Mouse (Mus musculus) cerebellum, postnatal 36 days (tissue): ENCODE results near the gene 0610010F05Rik.
"Not testable (repeated sequence)": the region's sequence is repeated elsewhere in the genome, so short reads cannot be mapped to it uniquely, and the experiment has no call there.

Experiments used
- DNase-seq, 2 experiments: peaks; one replicate each; pipeline ENCODE4 v3.0.0; 2021 to 2022; ENCODE audit warnings: mixed read lengths in 2 of 2

0610010F05Rik gene

DNA sequence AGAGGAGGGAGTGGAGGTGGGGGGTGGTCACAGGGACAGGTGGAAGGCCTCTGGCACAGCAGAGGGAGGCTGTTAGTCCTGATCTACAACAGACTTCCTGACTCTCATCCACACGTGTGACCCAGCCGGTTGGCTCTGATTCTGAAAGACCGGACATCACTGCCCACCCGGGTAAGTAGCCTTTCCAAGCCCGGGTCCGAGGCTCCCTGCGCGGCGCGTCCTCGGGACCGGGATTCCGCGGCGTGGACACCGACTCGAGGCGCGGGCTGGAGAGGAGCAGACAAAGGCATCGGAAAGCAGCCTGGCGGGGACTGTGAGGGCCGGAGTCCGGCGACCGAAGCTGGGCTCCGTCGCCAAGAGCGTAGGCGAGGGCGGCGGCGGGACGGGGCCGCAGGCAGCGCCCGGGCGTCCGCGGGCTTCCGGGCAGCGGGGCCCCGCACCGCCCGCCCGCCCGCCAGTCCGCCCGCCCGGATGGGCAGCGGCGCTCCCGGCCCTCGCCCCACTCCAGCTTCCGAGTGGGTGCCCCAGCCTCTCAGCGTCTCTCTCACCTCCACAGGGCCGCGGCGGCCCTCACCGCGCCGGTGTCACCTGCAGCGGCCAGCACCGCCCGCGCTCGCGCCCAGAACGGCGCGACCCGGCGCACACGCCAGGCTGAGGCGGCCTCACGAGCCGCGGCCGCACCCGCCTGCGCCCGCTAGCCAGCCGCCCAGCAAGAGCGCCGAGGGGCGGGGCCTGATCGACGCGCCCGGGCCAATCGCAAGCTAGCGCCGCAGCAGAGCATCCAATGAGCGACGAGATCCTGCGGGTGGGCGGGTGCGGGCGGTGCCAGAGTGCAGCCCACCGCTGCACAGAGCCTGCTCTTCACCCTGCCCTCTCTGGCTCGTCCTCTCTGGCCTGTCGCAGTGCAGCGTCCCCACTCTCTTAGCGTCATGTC lies at the start of gene 0610010F05Rik:
Gene 0610010F05Rik, minus strand, starts transcription at position 695 of the 934 bp plus-strand sequence.
- DNase-seq = peak; percentile 80 to 89

DNA sequence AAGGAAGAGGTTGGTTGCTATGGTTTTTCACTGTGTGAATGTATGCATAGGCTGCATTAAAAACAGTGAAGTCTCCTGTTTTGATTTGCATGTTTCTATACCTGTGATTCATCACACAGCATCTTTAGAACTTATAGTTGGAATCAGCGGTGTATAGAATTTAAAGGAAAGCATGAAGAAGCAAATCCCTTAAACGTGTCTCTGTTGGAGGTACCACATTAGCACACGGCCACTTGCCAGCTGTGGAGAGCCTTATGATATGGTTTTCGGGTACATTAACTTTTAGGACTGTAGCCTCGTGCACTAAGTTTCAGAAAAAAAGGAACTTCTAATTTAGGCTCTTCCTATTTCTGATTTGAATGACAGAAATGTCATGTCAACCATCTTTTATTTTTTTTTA lies 49.1 kb upstream of the 0610010F05Rik start:
- no peak for DNase-seq

DNA sequence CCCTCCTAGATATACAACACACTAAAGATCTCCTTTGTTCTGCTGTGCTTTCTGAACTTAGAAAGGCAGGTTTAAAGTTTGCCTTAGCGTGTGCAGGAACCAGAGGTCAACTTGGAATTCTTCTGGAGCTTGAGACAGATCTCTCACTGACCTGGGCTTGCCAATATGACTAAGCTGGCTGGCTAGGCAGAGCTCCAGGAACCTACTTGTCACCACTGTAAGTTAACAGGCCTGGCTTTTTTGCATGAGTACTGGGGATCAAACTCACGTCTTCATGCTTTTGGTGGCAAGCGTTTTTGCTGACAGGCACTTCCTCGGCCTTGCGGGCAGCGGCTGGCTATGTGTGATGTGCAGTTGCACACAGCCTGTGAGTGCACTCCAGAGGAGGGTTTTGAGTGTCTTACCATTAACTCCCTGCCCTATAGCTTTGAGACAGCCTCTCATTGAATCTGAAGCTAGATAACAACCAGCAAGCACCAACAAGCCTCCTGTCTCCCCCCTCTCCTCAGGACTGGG lies 47.1 kb upstream of the 0610010F05Rik start:
- DNase-seq = no peak

DNA sequence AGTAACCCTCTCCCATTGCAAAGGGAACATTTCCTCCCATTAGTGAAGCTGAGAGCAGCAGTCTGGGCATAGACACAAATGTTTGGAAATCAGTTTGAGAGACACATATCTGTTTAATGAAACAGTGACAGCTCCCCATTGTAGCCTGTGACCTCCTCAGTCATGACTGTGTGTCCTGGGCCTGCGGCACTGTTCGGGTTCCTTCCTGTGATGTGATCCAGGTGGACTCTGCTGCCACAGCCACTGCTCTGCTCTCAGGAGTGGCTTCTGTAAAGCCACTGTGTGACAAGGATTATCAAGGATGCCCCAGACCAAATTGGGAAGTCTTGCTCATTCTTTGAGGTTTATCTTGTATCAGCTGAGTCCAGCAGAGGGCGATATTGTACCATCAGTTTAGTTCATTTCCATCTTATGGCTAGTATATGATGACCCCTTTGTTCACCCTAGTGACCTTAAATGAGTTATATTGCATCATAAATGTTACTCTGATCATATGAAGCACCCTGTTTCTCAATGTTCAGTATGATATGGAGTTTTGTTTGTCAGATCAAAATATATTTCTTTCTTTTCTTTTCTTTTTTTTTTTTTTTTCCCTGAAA lies 45.7 kb upstream of the 0610010F05Rik start:
- peak; percentile 30 to 74 for DNase-seq

DNA sequence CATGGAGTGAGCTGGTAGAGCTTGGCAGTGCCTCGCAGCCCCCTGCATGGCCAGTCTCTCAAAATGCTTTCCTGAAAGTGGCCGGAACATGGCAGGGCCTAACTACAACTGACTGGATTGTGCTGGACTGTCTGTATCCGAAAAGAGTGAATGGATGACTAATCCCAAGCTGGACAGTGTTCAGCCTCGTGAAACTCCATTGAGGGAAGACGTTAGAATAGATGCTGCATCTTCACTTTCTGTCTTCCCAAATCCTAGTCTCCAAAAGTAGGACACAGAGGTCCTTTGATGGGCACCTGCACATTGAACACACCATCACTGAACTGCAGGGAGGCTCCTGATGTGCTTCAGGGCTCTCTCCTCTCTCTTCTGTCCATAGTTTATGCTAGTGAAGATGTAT lies 42.7 kb upstream of the 0610010F05Rik start:
- no peak for DNase-seq

DNA sequence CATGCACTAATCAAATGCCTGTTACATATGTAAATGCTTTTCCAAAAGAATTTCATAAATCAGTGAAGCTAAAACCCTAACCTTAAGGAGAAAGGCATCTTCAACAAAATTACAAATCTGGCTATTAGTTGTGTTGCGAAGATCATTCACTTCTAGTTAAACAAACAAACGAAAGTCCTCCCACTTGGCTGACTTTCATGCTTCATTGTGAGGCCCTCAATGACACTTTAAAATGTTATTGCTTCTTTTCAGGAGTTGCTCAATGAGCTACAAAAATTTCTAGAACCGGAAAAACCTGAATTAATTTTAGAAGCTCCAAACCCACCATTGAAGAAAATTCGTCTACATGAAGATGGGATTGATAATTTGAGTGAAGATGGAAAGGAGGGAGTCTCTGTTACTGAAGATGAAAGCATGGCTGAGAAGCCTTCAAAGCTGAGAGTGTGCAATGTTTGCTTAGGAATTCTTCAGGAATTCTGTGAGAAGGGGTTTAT lies 38.9 kb upstream of the 0610010F05Rik start:
- no peak for DNase-seq

DNA sequence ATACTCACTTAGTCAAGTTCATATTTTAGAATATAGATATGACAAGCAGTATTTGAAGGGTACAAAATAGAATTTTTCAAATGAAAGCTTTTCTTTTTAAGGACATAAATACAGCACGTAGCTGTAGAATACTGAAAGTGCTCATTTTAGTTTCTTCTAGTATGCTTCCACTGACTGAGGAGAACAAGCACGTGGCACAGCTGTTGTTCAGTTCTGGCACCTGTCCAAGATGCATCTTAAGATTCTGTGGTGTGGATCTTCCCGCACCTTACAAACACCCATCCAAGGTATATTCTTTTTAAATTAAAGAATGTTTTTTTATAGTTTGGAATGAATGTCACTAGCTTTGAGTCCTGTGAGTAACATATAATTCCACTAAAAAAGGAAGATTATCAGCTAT lies 33.7 kb upstream of the 0610010F05Rik start:
- no peak for DNase-seq

DNA sequence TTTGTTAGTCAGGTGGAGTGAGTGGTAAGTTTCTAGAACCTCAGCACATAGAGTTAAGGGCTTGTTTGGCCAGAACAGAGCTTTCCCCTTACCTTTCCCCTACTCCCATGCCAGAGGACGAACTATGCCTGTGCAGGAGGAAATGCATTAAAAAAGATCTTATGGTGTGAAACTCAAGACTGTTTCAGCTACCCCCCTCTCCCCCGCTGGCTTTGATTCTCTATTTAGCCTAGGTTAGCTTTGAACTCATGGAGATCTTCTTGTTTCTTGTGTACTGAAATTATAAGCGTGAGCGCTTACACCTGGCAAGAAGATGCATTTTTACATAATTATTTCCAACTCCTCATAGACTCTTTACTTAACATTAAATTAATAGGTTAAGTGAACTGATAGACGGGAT lies 33.1 kb upstream of the 0610010F05Rik start:
- no peak for DNase-seq

DNA sequence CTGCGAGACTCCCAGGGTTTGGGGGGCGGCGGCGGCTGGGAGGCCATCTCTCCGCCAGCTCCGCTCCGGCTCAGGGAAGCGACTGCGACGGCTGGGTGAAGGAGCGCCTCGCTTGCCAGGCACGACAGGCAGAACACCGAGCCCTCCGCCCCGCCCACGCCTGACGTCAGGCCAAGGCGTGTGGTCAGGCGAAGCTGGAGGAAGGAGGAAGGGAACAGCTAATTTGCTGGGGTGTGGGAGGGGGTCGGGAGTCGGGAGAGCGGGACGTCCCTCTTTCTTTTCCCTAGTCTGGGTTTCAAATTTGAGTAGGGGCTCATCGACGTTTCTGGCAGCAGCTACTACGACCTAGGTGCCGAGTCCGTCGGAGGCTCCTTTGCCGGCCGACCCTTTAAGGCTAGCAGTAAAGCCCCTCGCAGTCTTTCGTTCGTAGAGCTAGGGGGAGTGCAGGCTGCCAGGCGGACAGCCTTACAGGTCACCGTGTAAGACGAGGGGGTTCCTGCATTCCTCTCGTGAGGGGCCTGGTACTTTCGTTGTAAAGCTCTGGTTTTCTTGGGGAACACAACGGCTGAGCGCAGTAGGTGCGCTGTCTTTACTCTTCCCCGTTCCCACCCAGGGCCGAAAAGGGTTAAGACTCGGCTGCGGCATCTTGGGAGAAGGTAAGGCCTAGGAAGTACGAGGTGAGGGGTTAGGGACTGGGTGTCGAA lies 32.5 kb upstream of the 0610010F05Rik start, which contains the start of gene Pex13:
Gene Pex13, minus strand, starts transcription at position 162 of the 704 bp plus-strand sequence.
- DNase-seq = peak; percentile 88 to 90

DNA sequence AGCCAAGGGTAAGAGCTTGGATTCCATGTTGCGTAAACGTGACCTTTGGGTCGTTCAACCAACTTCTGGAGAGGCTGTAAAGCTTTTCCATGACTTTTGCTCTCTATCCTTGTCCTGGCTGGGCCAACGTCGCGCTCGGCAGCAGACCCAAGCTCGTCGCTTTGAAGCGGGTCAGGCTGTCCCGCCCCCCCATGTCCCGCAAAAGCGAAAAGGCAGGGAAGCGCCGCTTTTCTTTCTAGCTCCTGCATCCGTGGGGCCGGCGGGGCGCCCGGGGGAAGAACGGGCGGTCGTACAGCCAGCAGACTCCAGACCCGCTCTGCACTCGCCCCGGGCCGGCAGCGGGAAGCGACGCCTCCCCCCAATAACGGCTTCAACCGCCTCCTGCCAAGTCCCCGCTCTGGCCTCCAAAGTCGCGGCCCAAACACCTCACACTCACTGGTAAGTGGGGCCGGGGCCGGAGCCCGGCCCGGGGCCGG lies 31.9 kb upstream of the 0610010F05Rik start, which contains the start of gene Pus10:
Gene Pus10, plus strand, starts transcription at position 364 of the 476 bp plus-strand sequence.
- DNase-seq = no peak

DNA sequence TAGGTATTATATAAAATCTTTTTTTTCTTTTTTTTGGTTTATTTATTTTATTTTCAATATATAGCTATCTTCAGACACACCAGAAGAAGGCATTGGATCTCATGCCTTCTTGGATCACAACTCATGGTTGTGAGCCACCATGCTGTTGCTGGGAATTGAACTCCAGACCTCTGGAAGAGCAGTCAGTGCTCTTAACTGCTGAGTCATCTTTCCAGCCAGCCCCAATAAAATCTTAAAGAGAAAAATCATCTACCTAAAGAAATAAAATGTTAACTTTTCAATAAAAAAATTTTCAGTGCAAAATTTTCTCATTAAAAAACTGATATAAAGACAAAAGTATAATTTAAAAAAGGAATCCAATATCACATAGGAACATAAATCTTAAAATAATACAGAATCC lies 30.8 kb upstream of the 0610010F05Rik start:
- no peak for DNase-seq

DNA sequence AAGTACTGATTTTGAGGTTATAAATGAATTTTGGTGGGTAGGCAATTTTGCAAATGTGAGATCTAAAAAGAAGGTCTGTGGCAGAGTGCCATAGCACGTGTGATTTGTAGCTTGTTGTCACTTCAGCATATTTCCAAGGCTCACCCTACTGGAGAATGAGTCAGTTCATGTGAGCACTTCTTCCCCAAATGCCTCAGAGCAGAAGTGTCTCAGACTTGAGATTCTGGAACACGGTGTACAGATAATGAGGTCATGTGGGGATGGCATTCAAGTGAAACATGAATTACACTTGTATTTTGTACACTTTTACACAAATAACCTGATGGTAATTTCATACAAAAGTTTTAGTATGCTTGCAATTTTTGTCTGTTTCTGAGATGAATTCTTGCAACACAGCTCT lies 24.4 kb upstream of the 0610010F05Rik start:
- DNase-seq = no peak

DNA sequence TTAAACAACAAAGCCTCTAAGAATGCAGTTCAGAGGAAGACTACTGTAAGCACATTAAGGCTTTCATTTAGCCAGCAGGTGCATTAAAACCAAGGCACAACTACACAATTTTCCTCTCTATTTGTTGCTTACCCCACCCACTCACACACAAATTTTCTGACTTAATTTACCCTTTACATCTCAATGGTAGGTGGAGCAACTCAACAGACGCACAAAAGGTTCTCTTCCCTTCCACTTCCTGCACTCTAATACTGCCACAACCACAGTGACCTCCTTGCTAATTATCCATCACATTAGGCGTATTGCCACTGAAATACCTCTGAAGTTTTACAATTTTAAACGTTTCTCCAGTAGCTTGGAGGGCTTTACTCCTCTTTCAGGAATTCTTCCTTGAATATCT lies 20.2 kb upstream of the 0610010F05Rik start:
- no peak for DNase-seq

DNA sequence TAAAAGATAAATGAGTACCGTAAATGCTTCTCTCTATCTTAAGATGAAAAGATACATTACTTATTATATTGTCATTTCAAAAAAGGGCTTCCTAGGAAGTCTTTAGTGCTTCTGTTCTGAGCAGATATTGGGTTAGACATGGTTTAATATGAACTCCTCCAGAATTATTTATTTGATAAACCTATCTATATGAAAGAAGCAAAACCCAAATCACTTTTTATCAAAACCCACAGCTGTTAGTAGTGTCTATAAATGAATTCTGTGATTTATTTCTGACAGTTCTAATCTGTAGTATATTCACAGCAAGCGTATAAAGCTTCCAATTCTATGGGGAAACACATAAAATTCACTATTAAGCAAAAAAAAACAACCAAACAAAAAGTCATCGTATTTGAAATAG lies 14.4 kb upstream of the 0610010F05Rik start:
- no peak for DNase-seq

DNA sequence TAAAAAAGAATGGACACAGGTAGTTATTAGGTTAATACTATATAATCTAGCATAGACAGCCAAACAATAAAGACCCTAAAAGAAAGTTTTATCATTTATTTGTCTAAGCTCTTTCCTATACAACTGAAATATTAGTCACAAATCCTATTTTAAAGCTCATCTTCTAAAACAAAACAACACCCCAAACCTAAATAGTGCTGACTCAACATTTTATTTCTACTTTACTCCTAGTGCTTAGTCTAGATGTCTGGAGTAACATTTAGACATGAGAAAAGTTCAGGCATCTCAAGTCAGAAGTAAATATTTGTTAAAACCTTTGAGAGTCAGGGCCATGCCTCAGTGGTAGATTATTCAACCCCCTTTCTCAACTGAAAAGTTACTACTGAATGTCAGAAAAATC lies 14.0 kb upstream of the 0610010F05Rik start:
- DNase-seq = no peak

DNA sequence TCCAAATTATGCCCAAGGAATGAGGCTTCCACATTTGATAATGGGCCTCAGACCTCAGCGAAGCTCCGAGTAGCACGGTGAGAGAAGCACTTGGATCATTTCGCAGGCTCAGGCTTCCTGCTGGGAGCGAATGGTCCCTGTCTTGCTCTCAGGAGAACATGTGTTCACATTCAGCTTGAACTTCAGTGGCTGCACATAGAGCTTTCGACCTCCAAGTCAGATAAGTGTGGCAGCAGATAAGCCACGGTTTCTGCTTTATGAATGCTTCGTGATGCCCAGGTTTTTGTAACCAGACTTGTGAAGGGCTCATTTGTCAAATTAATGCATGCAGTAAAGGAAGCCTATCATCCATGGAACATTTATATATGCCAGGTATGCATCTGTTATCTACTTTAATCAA lies 1.1 kb upstream of the 0610010F05Rik start:
- peak; percentile 7 to 13 for DNase-seq

DNA sequence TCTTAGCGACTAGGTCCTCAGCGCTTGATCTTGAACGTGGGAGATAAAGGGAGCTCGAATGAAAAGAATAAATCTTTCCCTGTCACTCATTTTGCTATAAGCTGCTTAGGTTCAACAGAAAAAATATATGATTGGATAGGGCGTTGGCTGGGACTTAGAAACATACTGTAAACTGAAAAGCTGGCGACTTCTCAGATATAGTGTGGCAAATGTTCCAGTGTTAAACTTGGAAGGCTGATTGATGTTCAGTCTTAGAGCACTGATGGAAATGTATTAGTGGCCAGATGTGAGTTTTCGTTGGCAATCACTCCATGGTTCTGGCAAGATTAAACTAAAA lies 408 bp upstream of the 0610010F05Rik start:
- DNase-seq = no peak

DNA sequence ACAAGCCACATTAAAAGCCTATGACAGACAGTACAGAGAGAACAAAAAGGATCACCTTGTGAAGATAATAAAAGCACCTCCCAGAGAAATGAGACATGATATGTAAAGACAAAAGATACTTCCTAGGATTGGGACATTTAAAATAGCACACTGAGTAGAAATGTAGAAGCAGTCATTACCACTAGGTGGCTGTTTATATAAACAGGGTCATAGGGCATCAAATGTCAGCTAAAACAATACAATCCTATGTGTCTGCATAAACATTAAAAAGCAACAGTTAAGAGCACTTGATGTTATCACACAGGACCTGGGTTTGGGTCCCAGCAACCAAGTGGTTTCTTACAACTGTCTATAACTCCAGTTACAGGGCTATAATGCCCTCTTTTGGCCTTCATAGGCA lies 2.8 kb downstream of the 0610010F05Rik start:
- DNase-seq = no peak

DNA sequence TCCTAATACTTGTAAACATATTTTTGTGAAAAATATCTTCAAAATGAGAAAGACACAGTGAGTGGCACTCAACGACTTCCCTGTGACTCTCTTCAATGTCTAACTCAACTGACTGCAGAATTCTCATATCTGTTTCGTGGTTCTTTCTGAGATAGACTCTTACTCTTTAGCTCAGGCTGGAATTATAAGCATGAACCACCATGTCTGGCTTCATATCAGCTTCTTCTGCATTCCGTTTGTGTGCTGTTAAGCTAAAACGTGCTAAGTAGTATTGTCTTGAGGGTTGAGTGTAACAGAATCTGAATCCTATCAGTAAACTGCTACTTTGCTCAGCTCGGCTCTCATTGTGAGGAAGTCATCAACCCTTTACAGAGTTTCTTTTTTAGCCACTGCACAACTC lies 14.4 kb downstream of the 0610010F05Rik start:
- no peak for DNase-seq

DNA sequence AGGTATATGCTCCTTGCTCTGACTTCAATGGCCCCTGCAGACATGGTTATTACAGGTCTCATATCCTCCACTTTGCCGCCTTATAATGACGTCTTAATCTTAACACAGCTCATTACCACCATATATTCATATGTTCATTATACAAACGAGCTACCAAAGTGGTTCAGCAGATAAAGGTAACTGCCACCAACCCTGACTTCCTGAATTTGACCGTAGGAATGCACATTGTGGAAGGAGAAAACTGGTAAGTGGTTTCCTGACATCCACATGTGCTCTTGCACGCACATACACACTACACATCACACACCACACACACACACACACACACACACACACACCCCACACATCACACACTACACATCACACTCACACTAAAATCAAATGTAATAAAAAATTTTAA lies 18.9 kb downstream of the 0610010F05Rik start:
- no peak for DNase-seq

DNA sequence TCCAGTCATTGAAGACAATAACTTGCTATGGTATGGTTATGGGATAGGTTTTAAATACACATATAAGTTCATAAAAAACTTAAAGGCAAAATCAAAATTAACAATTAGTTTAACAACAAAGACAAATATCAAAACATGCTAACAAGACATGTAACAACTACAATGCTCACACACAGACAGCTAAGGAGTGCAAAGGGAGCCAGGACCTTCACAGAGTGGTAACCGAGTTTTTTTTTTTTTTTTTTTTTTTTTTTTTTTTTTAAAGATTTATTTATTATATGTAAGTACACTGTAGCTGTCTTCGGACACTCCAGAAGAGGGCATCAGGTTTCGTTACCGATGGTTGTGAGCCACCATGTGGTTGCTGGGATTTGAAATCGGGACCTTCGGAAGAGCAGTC lies 26.1 kb downstream of the 0610010F05Rik start:
- DNase-seq = not testable (repeated sequence)

DNA sequence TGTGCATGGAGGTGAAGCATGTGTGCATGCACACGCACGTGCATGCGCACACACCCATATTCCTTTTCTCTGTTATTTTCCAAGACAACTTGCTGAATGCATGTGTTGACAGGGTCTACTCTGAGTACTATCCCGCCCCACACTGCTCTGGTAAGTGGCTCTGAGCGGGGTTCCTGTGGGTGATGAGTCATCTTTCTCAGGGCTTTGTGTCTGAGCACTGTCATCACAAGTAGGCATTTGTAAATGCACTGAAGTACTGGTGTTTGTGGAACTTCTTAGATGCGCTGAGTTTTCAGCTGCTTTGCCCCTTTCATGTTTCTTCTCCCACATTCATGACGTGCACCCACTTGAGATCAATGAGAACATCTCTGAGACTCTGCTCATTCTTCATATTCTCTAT lies 63.3 kb downstream of the 0610010F05Rik start:
- no peak for DNase-seq

DNA sequence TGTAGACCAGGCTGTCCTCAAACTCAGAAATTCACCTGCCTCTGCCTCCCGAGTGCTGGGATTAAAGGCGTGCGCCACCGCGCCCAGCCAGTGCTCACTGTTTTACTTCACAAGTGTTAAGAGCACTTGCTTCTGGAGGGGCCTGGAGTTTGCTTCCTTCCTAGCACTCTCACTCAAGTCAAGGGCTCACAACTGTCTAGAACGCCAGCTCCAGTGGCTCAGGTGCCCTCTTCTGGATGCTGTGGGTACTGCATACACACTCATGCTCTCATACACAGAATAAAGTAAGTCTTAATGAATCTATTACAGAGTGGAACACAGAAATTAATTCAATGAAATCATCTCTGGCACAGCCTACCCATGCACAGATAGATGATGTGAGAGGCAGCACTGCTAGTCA lies 67.7 kb downstream of the 0610010F05Rik start:
- DNase-seq = peak; percentile 72 to 79
